Mouse (Mus musculus): ENCODE data around the gene Tet1. TPM values are rescaled to one million over a fixed set of nuclear protein-coding genes. Genes with fewer than 3 reads are reported as not detected.
A peak's percentile ranks its signal among the peaks of the same experiment; 100 is the strongest.

The Tet1 gene
- polyA plus RNA-seq, 1 experiment from 2014 or later = 32.1 TPM

GRCm38 (mm10) chr10:62840687-62841086 lies 68.1 kb downstream of the Tet1 start:
- no peak for ATAC-seq
- Histone ChIP-seq H3K36me3 (ENCODE audit: poor library complexity, severe bottlenecking) (peaks cover 39% of the 10 kb centered on the region), H3K4me3 (no peak overlapping the region), H3K9me3 (replicated peaks) (no peaks in the 10 kb centered on the region), H3K9ac (no peak overlapping the region), H3K27me3 (no peaks in the 10 kb centered on the region), H3K4me1 (no peaks in the 10 kb centered on the region), H3K27ac (no peak overlapping the region), H3K4me2 (no peak overlapping the region)
- 92% methylated on average over 7 of the region's 7 CpGs for WGBS

GRCm38 (mm10) chr10:62837987-62838386 lies 70.8 kb downstream of the Tet1 start:
- 95% methylated on average over 5 of the region's 5 CpGs for WGBS
- Histone ChIP-seq H3K9ac (no peak overlapping the region), H3K27me3 (no peaks in the 10 kb centered on the region), H3K4me3 (no peak overlapping the region), H3K4me1 (no peaks in the 10 kb centered on the region), H3K27ac (no peak overlapping the region), H3K4me2 (no peak overlapping the region), H3K9me3 (replicated peaks) (no peaks in the 10 kb centered on the region), H3K36me3 (ENCODE audit: poor library complexity, severe bottlenecking) (peaks cover 48% of the 10 kb centered on the region)
- no peak for ATAC-seq

GRCm38 (mm10) chr10:62832783-62833182 lies 76.0 kb downstream of the Tet1 start:
- peaks cover 55% of the 10 kb centered on the region for H3K36me3 ChIP-seq (ENCODE audit: poor library complexity, severe bottlenecking)

GRCm38 (mm10) chr10:62831546-62831945 lies 77.2 kb downstream of the Tet1 start:
- no peaks in the 10 kb centered on the region for H3K9me3 ChIP-seq (replicated peaks)
- WGBS = 91% methylated on average over 2 of the region's 2 CpGs
- H3K36me3 ChIP-seq (ENCODE audit: poor library complexity, severe bottlenecking) = peaks cover 50% of the 10 kb centered on the region
- no peak overlapping the region for H3K4me2 ChIP-seq
- H3K9ac ChIP-seq = no peak overlapping the region
- no peak overlapping the region for H3K27ac ChIP-seq
- no peaks in the 10 kb centered on the region for H3K4me1 ChIP-seq
- no peak overlapping the region for H3K4me3 ChIP-seq
- H3K27me3 ChIP-seq = no peaks in the 10 kb centered on the region
- ATAC-seq = no peak

More at GRCm38 (mm10) chr10:62832783-62833182, 76.0 kb downstream of the Tet1 start:
- H3K4me1 ChIP-seq = no peaks in the 10 kb centered on the region
- no peaks in the 10 kb centered on the region for H3K9me3 ChIP-seq (replicated peaks)
- H3K9ac ChIP-seq = no peak overlapping the region
- H3K4me2 ChIP-seq = no peak overlapping the region
- H3K27ac ChIP-seq = no peak overlapping the region
- 87% methylated on average over 9 of the region's 9 CpGs for WGBS
- no peak overlapping the region for H3K4me3 ChIP-seq
- no peak for ATAC-seq
- H3K27me3 ChIP-seq = no peaks in the 10 kb centered on the region

GRCm38 (mm10) chr10:62824474-62824873 lies 84.3 kb downstream of the Tet1 start:
- 89% methylated on average over 8 of the region's 8 CpGs for WGBS
- H3K27me3 ChIP-seq = no peaks in the 10 kb centered on the region
- no peaks in the 10 kb centered on the region for H3K4me1 ChIP-seq
- no peak for ATAC-seq
- H3K9ac ChIP-seq = no peak overlapping the region
- H3K36me3 ChIP-seq (ENCODE audit: poor library complexity, severe bottlenecking) = peaks cover 37% of the 10 kb centered on the region
- no peak overlapping the region for H3K4me3 ChIP-seq
- H3K27ac ChIP-seq = no peak overlapping the region
- no peak overlapping the region for H3K4me2 ChIP-seq
- H3K9me3 ChIP-seq (replicated peaks) = no peaks in the 10 kb centered on the region

DNA sequence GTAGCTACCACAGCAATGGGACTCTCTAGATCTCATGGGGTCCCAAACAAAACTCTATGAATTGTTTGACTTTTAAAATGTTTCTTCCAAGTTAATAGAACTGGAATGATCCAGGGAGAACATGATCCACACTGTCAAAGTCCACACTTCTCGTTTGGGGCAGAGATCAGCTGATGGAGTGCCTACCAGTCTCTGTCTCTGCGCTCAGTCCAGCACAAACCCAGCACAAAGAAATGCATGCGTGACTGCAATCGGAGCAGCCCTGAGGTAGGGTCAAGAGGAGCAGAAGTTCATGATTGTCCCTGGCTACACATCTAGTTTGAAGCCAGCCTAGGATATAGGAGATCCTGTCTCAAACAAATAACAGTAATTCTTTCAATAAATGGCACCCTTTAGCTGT lies 85.4 kb downstream of the Tet1 start:
- no peak for ATAC-seq
- WGBS = 84% methylated on average over 4 of the region's 4 CpGs
- H3K9me3 ChIP-seq (replicated peaks) = no peaks in the 10 kb centered on the region

GRCm38 (mm10) chr10:62810010-62810409 lies 98.8 kb downstream of the Tet1 start:
- no peak overlapping the region for H3K4me2 ChIP-seq
- no peaks in the 10 kb centered on the region for H3K4me1 ChIP-seq
- H3K27ac ChIP-seq = no peak overlapping the region
- 81% methylated on average over 4 of the region's 4 CpGs for WGBS
- H3K9me3 ChIP-seq (replicated peaks) = no peaks in the 10 kb centered on the region
- no peak for ATAC-seq
- H3K36me3 ChIP-seq (ENCODE audit: poor library complexity, severe bottlenecking) = peaks cover 41% of the 10 kb centered on the region
- no peak overlapping the region for H3K4me3 ChIP-seq
- H3K27me3 ChIP-seq = no peaks in the 10 kb centered on the region
- no peak overlapping the region for H3K9ac ChIP-seq

More for the DNA sequence above, 85.4 kb downstream of the Tet1 start:
- Histone ChIP-seq H3K27me3 (no peaks in the 10 kb centered on the region), H3K36me3 (ENCODE audit: poor library complexity, severe bottlenecking) (peaks cover 44% of the 10 kb centered on the region), H3K27ac (no peak overlapping the region), H3K9ac (no peak overlapping the region), H3K4me1 (no peaks in the 10 kb centered on the region), H3K4me3 (no peak overlapping the region), H3K4me2 (no peak overlapping the region)

DNA sequence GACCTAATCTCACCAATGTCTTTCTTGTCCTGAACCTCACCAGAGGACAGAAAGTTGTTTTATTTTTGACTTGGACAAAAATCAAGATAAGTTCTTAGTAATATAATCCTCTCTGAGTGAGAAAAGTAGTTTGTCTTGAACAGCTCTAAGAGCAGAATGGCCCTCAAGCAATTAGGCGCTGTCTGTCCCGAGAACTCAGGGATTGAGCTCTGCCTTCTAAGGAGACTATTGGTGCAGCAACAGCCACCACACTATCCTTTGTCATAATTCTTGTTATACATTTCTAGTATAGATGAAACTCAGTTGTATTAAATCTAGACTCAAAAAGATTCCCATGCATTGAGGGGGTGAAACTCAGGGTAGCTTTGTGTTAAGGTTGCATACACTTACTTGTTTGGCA lies 100.0 kb downstream of the Tet1 start:
- ATAC-seq = no peak
- H3K4me1 ChIP-seq = no peaks in the 10 kb centered on the region
- no peak overlapping the region for H3K4me2 ChIP-seq
- H3K4me3 ChIP-seq = no peak overlapping the region
- H3K27me3 ChIP-seq = no peaks in the 10 kb centered on the region
- H3K36me3 ChIP-seq (ENCODE audit: poor library complexity, severe bottlenecking) = peaks cover 33% of the 10 kb centered on the region
- no peaks in the 10 kb centered on the region for H3K9me3 ChIP-seq (replicated peaks)
- H3K27ac ChIP-seq = no peak overlapping the region
- H3K9ac ChIP-seq = no peak overlapping the region
- WGBS = 90% methylated on average over 2 of the region's 2 CpGs

DNA sequence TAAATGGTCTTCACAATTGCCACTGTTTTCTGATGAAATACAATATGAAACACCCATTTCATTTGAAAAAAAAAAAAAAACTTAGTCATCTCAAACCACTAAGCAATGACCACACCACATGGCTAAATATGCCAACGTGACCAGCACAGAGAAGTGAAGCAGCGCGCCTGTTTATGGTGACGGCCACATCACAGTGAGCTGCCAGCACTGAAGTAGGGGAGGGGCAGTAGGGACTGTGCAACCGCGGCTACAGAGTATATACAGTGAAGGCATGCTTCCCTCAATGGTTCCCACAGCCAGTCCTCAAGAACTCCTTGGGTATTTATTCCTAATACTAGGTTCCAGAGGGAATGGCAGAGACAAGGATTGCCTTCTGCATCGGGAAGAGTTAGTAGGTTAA lies 100.5 kb downstream of the Tet1 start:
- H3K36me3 ChIP-seq (ENCODE audit: poor library complexity, severe bottlenecking) = peaks cover 29% of the 10 kb centered on the region
- no peaks in the 10 kb centered on the region for H3K9me3 ChIP-seq (replicated peaks)
- no peaks in the 10 kb centered on the region for H3K4me1 ChIP-seq
- no peak overlapping the region for H3K4me3 ChIP-seq
- no peak overlapping the region for H3K27ac ChIP-seq
- WGBS = 93% methylated on average over 7 of the region's 7 CpGs
- no peaks in the 10 kb centered on the region for H3K27me3 ChIP-seq
- no peak overlapping the region for H3K9ac ChIP-seq
- no peak for ATAC-seq
- no peak overlapping the region for H3K4me2 ChIP-seq

DNA sequence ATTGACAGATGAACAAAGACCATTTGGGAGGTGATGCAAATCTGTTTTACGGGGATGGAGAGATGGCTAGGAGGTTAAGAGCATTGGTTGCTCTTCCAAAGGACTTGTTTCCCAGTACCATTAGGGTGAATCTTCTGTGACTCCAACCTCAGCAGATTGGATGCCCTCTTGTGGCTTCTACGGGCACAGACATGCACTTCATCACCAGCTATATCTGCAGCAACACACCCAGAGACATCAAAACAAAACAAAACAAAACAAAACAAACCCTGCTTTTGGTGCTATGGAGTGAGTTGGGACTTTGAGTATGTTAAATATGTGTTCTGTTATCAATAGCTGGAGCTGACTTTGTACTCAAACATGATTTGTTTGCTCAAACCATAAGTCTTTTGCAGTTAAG lies 104.7 kb downstream of the Tet1 start:
- Histone ChIP-seq H3K4me3 (no peak overlapping the region), H3K27me3 (no peaks in the 10 kb centered on the region), H3K9ac (no peak overlapping the region), H3K9me3 (replicated peaks) (no peaks in the 10 kb centered on the region), H3K4me2 (no peak overlapping the region), H3K27ac (no peak overlapping the region), H3K4me1 (no peaks in the 10 kb centered on the region), H3K36me3 (ENCODE audit: poor library complexity, severe bottlenecking) (peaks cover 7% of the 10 kb centered on the region; the same call in 1 of the 2 replicates)
- no peak for ATAC-seq
- 83% methylated on average over 2 of the region's 2 CpGs for WGBS

- WGBS = 95% methylated on average over 2 of the region's 2 CpGs
- Histone ChIP-seq H3K27me3 (no peaks in the 10 kb centered on the region), H3K9me3 (replicated peaks) (no peaks in the 10 kb centered on the region), H3K9ac (no peak overlapping the region), H3K36me3 (ENCODE audit: poor library complexity, severe bottlenecking) (peaks cover 7% of the 10 kb centered on the region; the same call in 1 of the 2 replicates), H3K4me2 (no peak overlapping the region), H3K4me3 (no peak overlapping the region), H3K27ac (no peak overlapping the region), H3K4me1 (no peaks in the 10 kb centered on the region)
- no peak for ATAC-seq
Measured at GRCm38 (mm10) chr10:62803296-62803695, 105.5 kb downstream of the Tet1 start.

GRCm38 (mm10) chr10:62794221-62794620 lies 114.6 kb downstream of the Tet1 start:
- ATAC-seq = no peak
- 95% methylated on average over 4 of the region's 4 CpGs for WGBS
- H3K4me3 ChIP-seq = no peak overlapping the region
- H3K36me3 ChIP-seq (ENCODE audit: poor library complexity, severe bottlenecking) = peaks cover 13% of the 10 kb centered on the region
- H3K27ac ChIP-seq = no peak overlapping the region
- no peaks in the 10 kb centered on the region for H3K27me3 ChIP-seq
- H3K4me1 ChIP-seq = peaks cover 16% of the 10 kb centered on the region
- H3K9me3 ChIP-seq (replicated peaks) = no peaks in the 10 kb centered on the region
- no peak overlapping the region for H3K9ac ChIP-seq
- H3K4me2 ChIP-seq = no peak overlapping the region

DNA sequence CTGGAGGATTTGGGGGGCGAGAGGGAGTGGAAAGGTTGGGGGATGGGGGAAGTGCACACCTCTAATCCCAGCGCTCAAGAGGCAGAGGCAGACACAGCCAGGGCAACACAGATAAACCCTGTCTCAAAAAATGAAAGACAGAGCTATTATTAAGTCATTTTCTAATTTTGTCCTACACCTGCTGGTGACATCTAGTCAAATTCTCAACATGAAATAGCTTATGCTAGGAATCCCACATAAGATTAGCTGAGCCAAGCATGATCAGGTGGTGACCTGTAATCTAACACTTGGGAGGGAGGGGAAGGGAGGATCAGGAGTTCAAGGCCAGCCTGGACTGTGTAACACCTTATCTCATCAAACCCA lies 115.7 kb downstream of the Tet1 start:
- H3K4me3 ChIP-seq = peak overlapping the region; percentile 97
- peaks cover 23% of the 10 kb centered on the region for H3K36me3 ChIP-seq (ENCODE audit: poor library complexity, severe bottlenecking)
- peak overlapping the region; percentile 64 for H3K4me2 ChIP-seq
- WGBS = 51% methylated on average over 2 of the region's 2 CpGs
- H3K4me1 ChIP-seq = peaks cover 21% of the 10 kb centered on the region
- ATAC-seq = no peak
- H3K27ac ChIP-seq = peak overlapping the region; percentile 94
- H3K9me3 ChIP-seq (replicated peaks) = no peaks in the 10 kb centered on the region
- H3K27me3 ChIP-seq = no peaks in the 10 kb centered on the region
- H3K9ac ChIP-seq = peak overlapping the region; percentile 97; the same call in 1 of the 2 replicates

Data from forebrain, embryonic 13.5 days (tissue).